ENCODE assay signal across 17 mouse cellular contexts in genomic region chr8:12432546-12432945, GRCm38 (mm10). TPM values are rescaled to one million over a fixed set of nuclear protein-coding genes. Genes with fewer than 3 reads are reported as not detected.
DNase-seq lines count a peak whose midpoint lies in the region; ATAC-seq lines count a peak whose summit lies in the region.
"Had no signal": no experiment of that assay in that cellular context is flagged by ENCODE, and none has a peak within 500 bp of the region (broad histone marks: within the 10 kb centered on the region; RNA-seq: fewer than 3 reads in every experiment).

No protein-coding gene starts in this region.

- intact Hi-C loops in left cerebral cortex, postnatal 14 days (cut with DNase I) = loop anchor here (5.0 kb wide), 1 partner anchor 55 kb away; no protein-coding TSS in a partner anchor

- peaks cover 36% of the 10 kb centered on the region for H3K4me1 ChIP-seq in hindbrain, embryonic 15.5 days (replicated peaks)
- H3K4me1 ChIP-seq in kidney, embryonic 15.5 days = peaks cover 36% of the 10 kb centered on the region
- H3K4me1 ChIP-seq: megakaryocyte, embryonic 14.5 days had no signal

- peak overlapping the region; percentile 40 for H3K27ac ChIP-seq in hindbrain, embryonic 15.5 days (replicated peaks)
- H3K27ac ChIP-seq in kidney, embryonic 15.5 days = no peak overlapping the region
- H3K27ac ChIP-seq: heart, embryonic 10.5 days had no signal

- ATAC-seq in cerebellum, adult (ENCODE audit: insufficient number of reproducible peaks, low FRiP score, low TSS enrichment) = no peak
- ATAC-seq in hindbrain, embryonic 15.5 days (ENCODE audit: low FRiP score, low read depth) = peak; percentile 31; the same call in 1 of the 2 replicates
- no peak for ATAC-seq in kidney, embryonic 15.5 days (replicated peaks; ENCODE audit: low FRiP score)
- ATAC-seq: intestine, embryonic 16.5 days; liver, postnatal 0 days had no signal

- peak; percentile 12 for DNase-seq in cerebellum, adult 11-12 months
- peak; percentile 11 for DNase-seq in layer of hippocampus, adult 9-11 months
- no peak for DNase-seq in layer of hippocampus, adult 18-20 months (ENCODE audit: low spot score in 2 of 2)
- DNase-seq in retina, embryonic 14.5 days (ENCODE audit: low spot score) = peak; percentile 69
- DNase-seq in left cerebral cortex, postnatal 14 days (ENCODE audit: low spot score in 2 of 2) = no peak
- DNase-seq: adrenal gland, postnatal 25 days; liver, postnatal 0 days; spleen, adult 18-20 months had no signal

- 16% methylated on average over 7 of the region's 7 CpGs for WGBS in hindbrain, embryonic 15.5 days
- WGBS in kidney, embryonic 15.5 days = 63% methylated on average over 7 of the region's 7 CpGs

- no peak overlapping the region for H3K4me3 ChIP-seq in hindbrain, embryonic 15.5 days
- no peak overlapping the region for H3K4me3 ChIP-seq in kidney, embryonic 15.5 days (replicated peaks)
- H3K4me3 ChIP-seq: heart, embryonic 10.5 days; megakaryocyte, embryonic 14.5 days had no signal

- no peaks in the 10 kb centered on the region for H3K9me3 ChIP-seq in hindbrain, embryonic 15.5 days
- no peaks in the 10 kb centered on the region for H3K9me3 ChIP-seq in kidney, embryonic 15.5 days (replicated peaks)
- H3K9me3 ChIP-seq: heart, embryonic 10.5 days; megakaryocyte, embryonic 14.5 days had no signal

- H3K9ac ChIP-seq in hindbrain, embryonic 15.5 days = no peak overlapping the region
- no peak overlapping the region for H3K9ac ChIP-seq in kidney, embryonic 15.5 days
- H3K9ac ChIP-seq: liver, postnatal 0 days had no signal

- no peak overlapping the region for H3K4me2 ChIP-seq in hindbrain, embryonic 15.5 days
- no peak overlapping the region for H3K4me2 ChIP-seq in kidney, embryonic 15.5 days

- H3K36me3 ChIP-seq in hindbrain, embryonic 15.5 days = no peaks in the 10 kb centered on the region
- H3K36me3 ChIP-seq in kidney, embryonic 15.5 days = no peaks in the 10 kb centered on the region
- H3K36me3 ChIP-seq: heart, embryonic 10.5 days had no signal

- peaks cover 64% of the 10 kb centered on the region for H3K27me3 ChIP-seq in hindbrain, embryonic 15.5 days
- H3K27me3 ChIP-seq in kidney, embryonic 15.5 days = peaks cover 92% of the 10 kb centered on the region

RNA-seq across cellular contexts. Expression of gene Sox1, which starts 37.5 kb away (rescaled TPM):
- 10 to 100 TPM in 1 of 2 experiments, 1 to 10 TPM in 1; 9.6 to 11.3 TPM for total RNA-seq in layer of hippocampus, adult 18-20 months (2021)
- polyA plus RNA-seq in hindbrain, embryonic 15.5 days (2015; fragmentation: Nextera tagmentation; extraction: Ambion mirVana) = 1.9 TPM in 2 replicates
- total RNA-seq in left cerebral cortex, postnatal 14 days (2021) = 10 to 100 TPM in 1 of 2 experiments, 1 to 10 TPM in 1; 6.1 to 10.4 TPM
- polyA plus RNA-seq in kidney, embryonic 15.5 days (2015; fragmentation: Nextera tagmentation; extraction: Ambion mirVana) = not detected in 2 replicates
- total RNA-seq: adrenal gland, postnatal 25 days; gastrocnemius, adult 18-20 months had no signal
- polyA plus RNA-seq: heart, embryonic 10.5 days; intestine, embryonic 16.5 days; large intestine, adult 2 months; limb, embryonic 11.5 days; liver, postnatal 0 days had no signal

Comparison
In these comparisons a context has a peak if more than half of its experiments do, and no peak if none do; other contexts are left out.
1. DNase-seq: peak in cerebellum, adult 11-12 months (single experiment), layer of hippocampus, adult 9-11 months (single experiment) and retina, embryonic 14.5 days (single experiment); none in layer of hippocampus, adult 18-20 months (0 of 2) and left cerebral cortex, postnatal 14 days (0 of 2).